Mouse (Mus musculus): Measurements from ENCODE around the gene Gm14412. TPM values are rescaled to one million over a fixed set of nuclear protein-coding genes. Genes with fewer than 3 reads are reported as not detected.

Gm14412 gene
- not detected in 2 replicates for polyA plus RNA-seq (2012; ENCODE audit: low replicate concordance)

GRCm38 (mm10) chr2:177324257-177324733, at the start of gene Gm14412:
Gm14412 (minus strand) TSS chr2:177324307.

GRCm38 (mm10) chr2:177266936-177267335, 57.2 kb downstream of the Gm14412 start, which contains the start of gene Gm14409:
Gm14409 (minus strand) TSS chr2:177267036.

Other genes starting within 250 kb of the Gm14412 start
- not detected in 2 replicates for gene Gm14401, start 250.0 kb downstream of the Gm14412 start, polyA plus RNA-seq (2012; ENCODE audit: low replicate concordance)
- 0.36 and 1.8 TPM in 2 replicates for gene Gm14410, start 117.9 kb downstream of the Gm14412 start, polyA plus RNA-seq (2012; ENCODE audit: low replicate concordance)
- not detected in 2 replicates for gene Gm14409, start 57.3 kb downstream of the Gm14412 start, polyA plus RNA-seq (2012; ENCODE audit: low replicate concordance)
- not detected in 2 replicates for gene Gm14418, start 74.0 kb upstream of the Gm14412 start, polyA plus RNA-seq (2012; ENCODE audit: low replicate concordance)
- 0.09 and 0.28 TPM in 2 replicates for gene Zfp970, start 140.4 kb upstream of the Gm14412 start, polyA plus RNA-seq (2012; ENCODE audit: low replicate concordance)
- gene Gm14403, start 173.9 kb upstream of the Gm14412 start, polyA plus RNA-seq (2012; ENCODE audit: low replicate concordance) = not detected in 2 replicates

Data from hematopoietic multipotent progenitor cell, adult 10-12 weeks (in vitro differentiated cells).